Mouse (Mus musculus) neural tube, embryonic 10.5 days (tissue): ENCODE results near the gene Hunk.

Experiments used
- DNase-seq: peaks from one replicate; pipeline ENCODE4 v3.0.0-alpha.2; 2017; ENCODE audit warnings: low spot score; ENCODE audit errors: extremely low spot score

Gene Hunk

GRCm38 (mm10) chr16:90500809-90501208 lies 115.0 kb downstream of the Hunk start:
- no peak for DNase-seq

- DNase-seq, result no peak
Observed at GRCm38 (mm10) chr16:90505252-90505651, 119.4 kb downstream of the Hunk start.

- no peak for DNase-seq
Observed at GRCm38 (mm10) chr16:90505680-90506079, 119.9 kb downstream of the Hunk start.

- no peak for DNase-seq
Observed at GRCm38 (mm10) chr16:90511551-90512296, 125.9 kb downstream of the Hunk start.

- no peak for DNase-seq
Observed at GRCm38 (mm10) chr16:90517041-90517440, 131.2 kb downstream of the Hunk start.

- DNase-seq, result no peak
Observed at GRCm38 (mm10) chr16:90518232-90518631, 132.4 kb downstream of the Hunk start.

- peak; percentile 62 for DNase-seq
Observed at GRCm38 (mm10) chr16:90518732-90519295, 133.0 kb downstream of the Hunk start.

- peak; percentile 44 for DNase-seq
Observed at GRCm38 (mm10) chr16:90521191-90521950, 135.6 kb downstream of the Hunk start.

GRCm38 (mm10) chr16:90521951-90522255 lies 136.1 kb downstream of the Hunk start:
- DNase-seq, result peak; percentile 39

- peak; percentile 37 for DNase-seq
Observed at GRCm38 (mm10) chr16:90522575-90522974, 136.8 kb downstream of the Hunk start.

GRCm38 (mm10) chr16:90523373-90523772 lies 137.6 kb downstream of the Hunk start:
- peak; percentile 23 for DNase-seq

- no peak for DNase-seq
Observed at GRCm38 (mm10) chr16:90523894-90524293, 138.1 kb downstream of the Hunk start.

- no peak for DNase-seq
Observed at GRCm38 (mm10) chr16:90524393-90524792, 138.6 kb downstream of the Hunk start.

GRCm38 (mm10) chr16:90533119-90533673 lies 147.4 kb downstream of the Hunk start:
- no peak for DNase-seq

- DNase-seq, result no peak
Observed at GRCm38 (mm10) chr16:90534591-90534990, 148.8 kb downstream of the Hunk start.

GRCm38 (mm10) chr16:90538926-90539325 lies 153.1 kb downstream of the Hunk start:
- no peak for DNase-seq

GRCm38 (mm10) chr16:90541191-90541590 lies 155.4 kb downstream of the Hunk start:
- no peak for DNase-seq

GRCm38 (mm10) chr16:90542383-90542782 lies 156.6 kb downstream of the Hunk start:
- no peak for DNase-seq

GRCm38 (mm10) chr16:90544175-90544574 lies 158.4 kb downstream of the Hunk start:
- no peak for DNase-seq

GRCm38 (mm10) chr16:90545509-90545908 lies 159.7 kb downstream of the Hunk start:
- DNase-seq, result no peak

- no peak for DNase-seq
Observed at GRCm38 (mm10) chr16:90546591-90546990, 160.8 kb downstream of the Hunk start.

- DNase-seq, result no peak
Observed at GRCm38 (mm10) chr16:90547996-90548395, 162.2 kb downstream of the Hunk start.
